Mouse (Mus musculus): ENCODE results near the gene AA986860. TPM values are rescaled to one million over a fixed set of nuclear protein-coding genes. Genes with fewer than 3 reads are reported as not detected.

The AA986860 gene
- total and polyA plus RNA-seq, 3 experiments = 0.31 to 0.58 TPM; not detected in 1

DNA sequence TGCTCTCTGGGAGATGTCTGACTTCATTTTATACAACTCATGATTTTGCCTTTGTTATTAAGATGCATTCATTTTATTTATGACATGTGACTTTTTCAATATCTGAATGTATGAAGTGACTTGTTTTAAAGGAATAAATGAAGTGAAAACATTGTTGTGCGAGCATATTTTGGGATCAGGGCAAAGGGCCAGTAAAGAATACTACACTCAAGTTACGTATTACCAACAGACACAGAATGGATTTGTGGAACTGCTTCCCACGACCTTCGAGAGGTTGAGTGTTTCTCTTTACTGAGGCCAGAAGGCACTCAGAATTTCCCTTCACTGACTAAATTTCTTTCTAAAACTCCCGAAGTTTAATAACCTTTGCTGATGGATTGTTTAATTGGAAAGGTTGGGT is 7.6 kb upstream of the AA986860 start:
- no peak for DNase-seq (ENCODE audit: low read depth, low spot score)
- Histone ChIP-seq H3K4me1 (ENCODE audit: control insufficient read depth in 1 of 2, insufficient read depth in 2 of 2, low read length in 2 of 2) (peaks cover under 1 to 2% of the 10 kb centered on the region in 2 experiments; a peak in 2 of 4 replicates), H3K27ac (ENCODE audit: control insufficient read depth, low read depth, low read length) (no peak overlapping the region), H3K36me3 (ENCODE audit: control insufficient read depth in 1 of 2, insufficient read depth in 2 of 2, low read length in 2 of 2) (peaks cover 3 to 16% of the 10 kb centered on the region in 2 experiments), H3K9me3 (replicated peaks; ENCODE audit: insufficient read depth, low read length) (no peaks in the 10 kb centered on the region), H3K27me3 (ENCODE audit: control insufficient read depth in 1 of 2, insufficient read depth in 2 of 2, low read length in 2 of 2) (no peaks in the 10 kb centered on the region), H3K9ac (ENCODE audit: control insufficient read depth, low read depth, low read length, poor library complexity, severe bottlenecking) (no peak overlapping the region), H3K4me3 (ENCODE audit: control insufficient read depth in 1 of 2, insufficient read depth in 1 of 2, low read depth in 2 of 2, low read length in 2 of 2) (no peak overlapping the region), H3K79me2 (ENCODE audit: control insufficient read depth, insufficient read depth, low read length, poor library complexity) (peaks cover 8% of the 10 kb centered on the region)
- TF ChIP-seq HCFC1 (IDR thresholded peaks at IDR 0.05; ENCODE audit: low read depth, low read length) = no peak
- TF ChIP-seq UBTF (IDR thresholded peaks at IDR 0.05; ENCODE audit: borderline replicate concordance, insufficient read depth, low read depth, low read length) = no peak
- TF ChIP-seq MEF2A (IDR thresholded peaks at IDR 0.05; ENCODE audit: extremely low read depth, insufficient replicate concordance, low read depth, low read length, poor library complexity, severe bottlenecking) = no peak
- no peak for TF ChIP-seq MAZ (IDR thresholded peaks at IDR 0.05; ENCODE audit: low read depth, low read length)
- TF ChIP-seq MAX (IDR thresholded peaks at IDR 0.05; ENCODE audit: low read length) = no peak
- TF ChIP-seq POLR2AphosphoS2 (IDR thresholded peaks at IDR 0.05; ENCODE audit: low read length) = no peak
- TF ChIP-seq MYC (IDR thresholded peaks at IDR 0.05; ENCODE audit: low read depth, low read length) = no peak
- TF ChIP-seq GATA1 (IDR thresholded peaks at IDR 0.05; ENCODE audit: low read depth, low read length) = no peak
- TF ChIP-seq ETS1 (IDR thresholded peaks at IDR 0.05; ENCODE audit: low read depth, low read length) = no peak
- TF ChIP-seq KAT2A (conservative IDR thresholded peaks at IDR 0.05; ENCODE audit: low read depth, low read length) = no peak
- no peak for TF ChIP-seq CHD1 (IDR thresholded peaks at IDR 0.05; ENCODE audit: low read depth, low read length)
- no peak for TF ChIP-seq MAFK (IDR thresholded peaks at IDR 0.05; ENCODE audit: borderline replicate concordance, low read depth, low read length)
- no peak for TF ChIP-seq RAD21 (IDR thresholded peaks at IDR 0.05; ENCODE audit: low read depth, low read length)
- TF ChIP-seq NRF1 (IDR thresholded peaks at IDR 0.05; ENCODE audit: insufficient read depth, low read depth, low read length, poor library complexity, severe bottlenecking) = no peak
- TF ChIP-seq E2F4 (IDR thresholded peaks at IDR 0.05; ENCODE audit: borderline replicate concordance, low read depth, low read length) = no peak

- Histone ChIP-seq H3K9me3 (replicated peaks; ENCODE audit: insufficient read depth, low read length) (no peaks in the 10 kb centered on the region), H3K4me3 (ENCODE audit: control insufficient read depth in 1 of 2, insufficient read depth in 1 of 2, low read depth in 2 of 2, low read length in 2 of 2) (no peak overlapping the region), H3K27ac (ENCODE audit: control insufficient read depth, low read depth, low read length) (no peak overlapping the region), H3K36me3 (ENCODE audit: control insufficient read depth in 1 of 2, insufficient read depth in 2 of 2, low read length in 2 of 2) (peaks cover 0 to 2% of the 10 kb centered on the region in 2 experiments; a peak in 2 of 4 replicates), H3K79me2 (ENCODE audit: control insufficient read depth, insufficient read depth, low read length, poor library complexity) (peaks cover 1% of the 10 kb centered on the region; the same call in 1 of the 2 replicates), H3K4me1 (ENCODE audit: control insufficient read depth in 1 of 2, insufficient read depth in 2 of 2, low read length in 2 of 2) (0 out of 4 replicates have a peak, but pooled peaks cover 0 to under 1% of the 10 kb centered on the region in 2 experiments), H3K27me3 (ENCODE audit: control insufficient read depth in 1 of 2, insufficient read depth in 2 of 2, low read length in 2 of 2) (no peaks in the 10 kb centered on the region), H3K9ac (ENCODE audit: control insufficient read depth, low read depth, low read length, poor library complexity, severe bottlenecking) (no peak overlapping the region)
- TF ChIP-seq ETS1 (IDR thresholded peaks at IDR 0.05; ENCODE audit: low read depth, low read length) (no peak), KAT2A (conservative IDR thresholded peaks at IDR 0.05; ENCODE audit: low read depth, low read length) (no peak)
- DNase-seq (ENCODE audit: low read depth, low spot score) = no peak
Observed at GRCm38 (mm10) chr1:130726396-130726795, 5.4 kb upstream of the AA986860 start.

Measured in MEL (cell line).